Mouse (Mus musculus): Measurements from ENCODE around the gene Lactbl1. TPM values are rescaled to one million over a fixed set of nuclear protein-coding genes. Genes with fewer than 3 reads are reported as not detected.

Gene Lactbl1
- polyA plus RNA-seq, 1 experiment from 2014 or later = not detected

DNA sequence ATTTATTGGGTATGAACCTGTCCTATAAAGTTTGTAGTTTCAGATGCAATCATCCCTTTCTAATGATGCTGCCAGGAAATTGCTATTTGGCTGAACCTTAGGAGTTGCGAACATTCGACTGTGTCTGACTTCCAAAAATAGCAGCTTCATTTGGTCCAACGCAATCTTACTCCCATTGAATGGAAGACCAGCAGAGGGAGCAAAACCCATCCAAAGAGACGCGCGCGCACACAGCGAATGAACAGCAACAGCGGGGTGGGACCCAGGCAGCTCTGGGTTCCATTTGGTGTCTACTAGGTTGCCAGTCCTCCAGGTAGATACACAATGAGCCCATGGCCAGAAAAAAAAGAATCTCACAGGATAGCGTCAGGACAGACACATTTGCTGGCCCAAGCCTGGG, 45.3 kb downstream of the Lactbl1 start:
- H3K27ac ChIP-seq (replicated peaks) = no peak overlapping the region
- H3K4me3 ChIP-seq = no peak overlapping the region
- H3K27me3 ChIP-seq (replicated peaks; ENCODE audit: low read depth, poor library complexity, severe bottlenecking) = no peaks in the 10 kb centered on the region
- 67% methylated on average over 10 of the region's 10 CpGs for WGBS
- H3K36me3 ChIP-seq (replicated peaks) = peaks cover 85% of the 10 kb centered on the region
- no peak for DNase-seq (ENCODE audit: low spot score)
- H3K4me1 ChIP-seq = no peaks in the 10 kb centered on the region
- peaks cover 4% of the 10 kb centered on the region; the same call in 1 of the 2 replicates for H3K9me3 ChIP-seq

DNA sequence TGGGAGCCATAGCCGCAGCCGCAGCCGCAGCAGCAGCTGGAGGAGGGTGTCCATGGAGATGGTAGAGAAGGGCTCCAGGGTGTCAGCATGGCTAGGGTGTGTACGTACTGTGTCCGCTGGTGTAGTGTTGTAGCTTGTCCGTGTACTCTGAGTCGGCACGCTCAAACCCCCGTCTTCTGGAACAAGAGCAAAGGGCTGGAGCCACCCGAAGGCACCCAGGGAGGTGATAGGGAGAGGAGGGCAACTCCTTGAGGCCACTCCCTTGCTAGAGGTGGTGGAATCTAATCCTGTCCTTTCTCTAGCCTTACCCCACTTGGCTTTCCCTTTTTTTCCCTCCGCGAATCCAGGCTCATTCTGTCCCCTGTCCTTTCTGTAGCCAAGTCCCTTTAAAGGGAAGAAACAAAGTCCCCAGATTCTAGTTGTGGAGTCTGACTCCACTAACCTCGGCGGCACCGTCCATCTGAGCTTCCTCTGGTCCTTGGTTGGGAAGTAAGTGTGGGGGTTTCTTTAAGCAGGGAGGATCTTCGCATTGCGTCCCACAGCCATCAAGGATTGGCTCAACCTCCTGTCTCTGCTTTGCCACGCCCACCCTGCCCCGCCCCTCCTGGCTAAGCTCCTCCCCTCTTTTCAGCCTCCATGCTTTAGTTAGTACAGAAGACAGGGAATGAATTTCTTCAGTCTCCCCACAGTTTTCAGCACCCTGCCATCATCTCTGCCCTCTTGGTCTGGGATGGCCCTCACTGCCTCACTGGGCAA, 50.1 kb downstream of the Lactbl1 start:
- Histone ChIP-seq H3K4me1 (0 out of 2 replicates have a peak, but pooled peaks cover 3% of the 10 kb centered on the region), H3K27me3 (replicated peaks; ENCODE audit: low read depth, poor library complexity, severe bottlenecking) (no peaks in the 10 kb centered on the region), H3K27ac (replicated peaks) (no peak overlapping the region), H3K4me3 (no peak overlapping the region), H3K36me3 (replicated peaks) (peaks cover 75% of the 10 kb centered on the region), H3K9me3 (no peaks in the 10 kb centered on the region)
- WGBS = 89% methylated on average over 19 of the region's 19 CpGs
- no peak for DNase-seq (ENCODE audit: low spot score)

DNA sequence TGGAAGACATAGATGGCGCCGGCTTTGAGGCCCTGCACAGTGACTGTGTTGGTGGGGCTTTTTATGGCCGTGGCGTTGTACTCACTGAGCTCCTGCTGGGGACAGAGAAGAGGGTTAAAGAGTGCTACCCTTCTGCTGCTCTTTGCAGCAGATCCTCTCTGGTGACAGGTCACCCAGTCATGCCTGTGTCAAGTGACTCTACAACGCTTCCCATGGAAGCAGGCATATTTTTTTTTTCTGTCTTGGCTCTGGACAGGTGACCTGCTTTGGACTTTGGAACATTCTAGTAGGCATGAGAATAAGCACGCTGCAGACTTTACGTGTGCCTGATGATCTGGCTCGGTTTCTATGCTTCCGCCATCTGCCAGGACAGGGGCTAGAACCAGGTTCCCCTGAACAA, 53.0 kb downstream of the Lactbl1 start:
- 95% methylated on average over 9 of the region's 9 CpGs for WGBS
- no peak overlapping the region for H3K4me3 ChIP-seq
- no peaks in the 10 kb centered on the region for H3K27me3 ChIP-seq (replicated peaks; ENCODE audit: low read depth, poor library complexity, severe bottlenecking)
- no peaks in the 10 kb centered on the region for H3K9me3 ChIP-seq
- H3K27ac ChIP-seq (replicated peaks) = no peak overlapping the region
- peaks cover 52% of the 10 kb centered on the region for H3K36me3 ChIP-seq (replicated peaks)
- DNase-seq (ENCODE audit: low spot score) = no peak
- H3K4me1 ChIP-seq = peaks cover 22% of the 10 kb centered on the region

DNA sequence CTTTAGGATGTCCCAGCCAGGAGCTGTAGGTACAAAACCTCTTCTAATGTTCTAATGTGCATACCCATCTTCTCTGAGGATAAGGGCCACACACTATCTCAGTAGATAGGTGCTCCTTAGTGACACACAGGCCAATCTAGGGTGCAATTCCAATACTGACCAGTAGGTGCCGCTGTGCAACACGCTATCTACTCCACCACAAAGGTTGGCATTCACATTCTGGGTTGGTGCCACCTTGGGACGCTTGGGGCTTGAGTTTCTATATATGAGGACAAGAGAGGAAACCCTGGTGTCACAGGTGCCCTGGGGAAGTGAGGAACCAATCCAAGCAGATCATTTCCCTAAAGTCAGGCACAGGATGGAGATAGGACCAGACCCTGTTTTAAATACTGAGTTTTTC, 56.1 kb downstream of the Lactbl1 start:
- Histone ChIP-seq H3K27me3 (replicated peaks; ENCODE audit: low read depth, poor library complexity, severe bottlenecking) (0 out of 2 replicates have a peak, but pooled peaks cover 4% of the 10 kb centered on the region), H3K36me3 (replicated peaks) (peaks cover 49% of the 10 kb centered on the region), H3K4me3 (no peak overlapping the region), H3K27ac (replicated peaks) (no peak overlapping the region), H3K9me3 (no peaks in the 10 kb centered on the region), H3K4me1 (peaks cover 50% of the 10 kb centered on the region)
- peak; percentile 83 for DNase-seq (ENCODE audit: low spot score)
- WGBS = 7% methylated on average over 3 of the region's 3 CpGs

DNA sequence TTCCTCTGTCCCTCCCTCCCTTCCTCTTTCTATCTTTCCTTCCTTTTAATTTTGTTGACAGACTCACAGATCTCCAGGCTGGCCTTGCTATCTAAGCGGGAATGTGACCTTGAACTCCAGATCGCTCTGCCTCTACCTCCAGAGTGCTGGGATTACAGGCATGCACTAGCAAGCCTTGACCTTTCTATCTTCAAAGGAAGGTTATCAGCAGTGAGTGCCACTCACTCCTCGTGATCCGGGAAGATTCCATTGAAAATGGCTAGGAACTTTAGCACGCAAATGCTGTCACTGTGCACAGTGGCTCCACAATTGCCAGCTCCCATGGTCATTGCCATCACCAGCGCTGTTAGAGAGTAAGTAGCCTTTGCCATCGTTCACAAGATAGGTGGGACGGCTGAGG, 56.8 kb downstream of the Lactbl1 start:
- DNase-seq (ENCODE audit: low spot score) = no peak
- WGBS = 86% methylated on average over 8 of the region's 8 CpGs
- Histone ChIP-seq H3K27ac (replicated peaks) (no peak overlapping the region), H3K4me3 (no peak overlapping the region), H3K27me3 (replicated peaks; ENCODE audit: low read depth, poor library complexity, severe bottlenecking) (0 out of 2 replicates have a peak, but pooled peaks cover 4% of the 10 kb centered on the region), H3K4me1 (peaks cover 54% of the 10 kb centered on the region), H3K9me3 (no peaks in the 10 kb centered on the region), H3K36me3 (replicated peaks) (peaks cover 48% of the 10 kb centered on the region)

DNA sequence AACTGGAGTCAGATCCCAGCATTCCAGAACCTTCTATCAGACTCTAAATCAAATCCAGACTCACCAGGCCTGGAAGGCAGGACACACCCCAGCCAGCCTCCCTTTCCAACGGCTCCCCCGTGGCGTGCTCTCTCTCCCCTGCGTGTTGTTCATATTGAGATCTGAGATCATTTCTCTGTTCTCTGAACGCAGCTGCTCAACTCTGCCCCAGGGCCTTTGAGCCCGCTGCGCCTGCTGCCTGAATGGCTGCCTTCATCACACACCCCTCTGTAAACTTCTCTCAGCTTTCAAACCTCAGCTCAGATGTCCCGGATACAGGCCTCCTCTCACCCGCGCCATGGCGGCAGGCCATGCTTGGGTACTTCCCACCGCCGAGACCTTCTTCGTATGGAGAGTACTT, 58.2 kb downstream of the Lactbl1 start:
- Histone ChIP-seq H3K36me3 (replicated peaks) (peaks cover 38% of the 10 kb centered on the region), H3K27ac (replicated peaks) (peak overlapping the region; percentile 45; the same call in 1 of the 2 replicates), H3K4me1 (peaks cover 68% of the 10 kb centered on the region), H3K27me3 (replicated peaks; ENCODE audit: low read depth, poor library complexity, severe bottlenecking) (0 out of 2 replicates have a peak, but pooled peaks cover 4% of the 10 kb centered on the region), H3K9me3 (no peaks in the 10 kb centered on the region), H3K4me3 (no peak overlapping the region)
- peak; percentile 60 for DNase-seq (ENCODE audit: low spot score)
- WGBS = 44% methylated on average over 14 of the region's 14 CpGs

DNA sequence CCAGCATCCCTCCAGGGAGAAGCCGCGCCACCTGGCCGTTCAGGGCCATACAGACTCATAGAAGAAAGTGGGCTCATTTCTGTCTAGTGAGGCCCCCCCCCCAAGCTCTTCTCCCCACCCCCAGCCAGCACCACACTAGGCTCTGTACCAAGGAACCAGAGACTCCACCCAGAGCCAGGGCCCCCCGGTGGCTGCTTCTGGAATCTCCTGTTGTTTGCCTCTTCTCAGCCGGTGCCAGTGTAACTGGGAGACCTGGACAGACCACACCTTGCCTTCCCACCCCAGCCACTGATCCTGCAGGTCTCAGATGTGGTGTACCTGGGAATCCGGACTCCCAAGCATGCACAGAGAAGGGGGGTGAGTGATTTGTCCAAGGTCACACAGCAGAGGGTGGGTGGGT, 62.1 kb downstream of the Lactbl1 start:
- Histone ChIP-seq H3K9me3 (no peaks in the 10 kb centered on the region), H3K4me3 (no peak overlapping the region), H3K27me3 (replicated peaks; ENCODE audit: low read depth, poor library complexity, severe bottlenecking) (0 out of 2 replicates have a peak, but pooled peaks cover 4% of the 10 kb centered on the region), H3K4me1 (peaks cover 74% of the 10 kb centered on the region), H3K27ac (replicated peaks) (peak overlapping the region; percentile 71; the same call in 1 of the 2 replicates), H3K36me3 (replicated peaks) (peaks cover 53% of the 10 kb centered on the region)
- DNase-seq (ENCODE audit: low spot score) = peak; percentile 54
- WGBS = 79% methylated on average over 6 of the region's 6 CpGs

DNA sequence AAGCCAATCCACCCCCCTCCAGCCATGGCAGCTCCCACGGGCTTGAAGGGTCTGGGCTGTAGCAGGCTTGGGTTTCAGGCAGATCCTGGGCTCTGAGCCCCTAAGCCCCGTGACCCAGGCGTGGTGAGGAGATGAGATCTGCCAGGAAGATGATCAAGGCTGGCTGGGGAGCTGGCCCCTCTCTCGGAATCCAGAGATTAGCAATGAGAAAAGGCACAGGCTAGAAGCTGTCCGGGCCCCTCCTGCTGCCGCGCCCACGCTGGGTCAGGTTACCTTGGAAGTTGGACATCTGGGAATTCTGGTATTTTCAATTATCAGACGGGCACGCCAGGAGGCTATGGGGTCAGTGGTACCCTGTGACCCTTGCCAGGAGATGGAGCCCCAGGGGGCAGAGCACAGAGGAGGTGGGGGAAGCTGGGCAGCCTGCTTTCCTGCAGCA, 63.0 kb downstream of the Lactbl1 start:
- WGBS = 24% methylated on average over 10 of the region's 10 CpGs
- 0 out of 2 replicates have a peak, but pooled peaks cover 4% of the 10 kb centered on the region for H3K27me3 ChIP-seq (replicated peaks; ENCODE audit: low read depth, poor library complexity, severe bottlenecking)
- peaks cover 68% of the 10 kb centered on the region for H3K4me1 ChIP-seq
- no peak overlapping the region for H3K4me3 ChIP-seq
- H3K27ac ChIP-seq (replicated peaks) = peak overlapping the region; percentile 71
- DNase-seq (ENCODE audit: low spot score) = peak; percentile 77
- H3K9me3 ChIP-seq = no peaks in the 10 kb centered on the region
- H3K36me3 ChIP-seq (replicated peaks) = peaks cover 63% of the 10 kb centered on the region

DNA sequence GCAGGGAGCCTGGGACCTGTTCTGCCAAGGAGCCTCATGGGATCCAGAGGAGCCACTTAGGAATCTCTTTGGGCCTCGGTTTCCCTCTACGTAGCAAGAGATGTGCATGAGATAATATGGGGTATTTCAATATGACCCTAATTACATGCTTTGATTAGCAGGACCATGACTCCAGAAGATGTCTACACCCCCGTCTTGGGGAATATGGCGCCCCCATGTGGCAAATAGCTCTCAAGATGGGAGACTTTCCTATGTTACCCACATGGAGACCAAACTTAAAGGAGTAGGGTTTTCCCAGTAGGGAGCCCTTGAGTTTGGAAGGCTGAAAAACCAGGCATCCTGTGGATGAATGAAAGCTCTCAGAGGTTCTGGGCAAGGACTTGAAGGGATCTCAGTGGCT, 65.7 kb downstream of the Lactbl1 start:
- H3K36me3 ChIP-seq (replicated peaks) = peaks cover 68% of the 10 kb centered on the region
- peaks cover 3% of the 10 kb centered on the region; the same call in 1 of the 2 replicates for H3K9me3 ChIP-seq
- peaks cover 42% of the 10 kb centered on the region for H3K4me1 ChIP-seq
- no peak for DNase-seq (ENCODE audit: low spot score)
- no peak overlapping the region for H3K27ac ChIP-seq (replicated peaks)
- H3K4me3 ChIP-seq = no peak overlapping the region
- H3K27me3 ChIP-seq (replicated peaks; ENCODE audit: low read depth, poor library complexity, severe bottlenecking) = 0 out of 2 replicates have a peak, but pooled peaks cover under 1% of the 10 kb centered on the region
- WGBS = 65% methylated on average over 4 of the region's 4 CpGs

Small RNAs within 50 kb of the gene (microRNA-seq; reads per million reads assigned to microRNA genes)
- gene Gm22180 = not detected

Other genes starting within 250 kb of the Lactbl1 start
- 0.16 TPM in 2 replicates for gene Htr1d, start 199.1 kb upstream of the Lactbl1 start, polyA plus RNA-seq (2016; fragmentation: Nextera tagmentation; extraction: Ambion mirVana)
- 0.14 TPM in 1 of 2 replicates, not detected in the other for gene 6030445D17Rik, start 160.4 kb upstream of the Lactbl1 start, polyA plus RNA-seq (2016; fragmentation: Nextera tagmentation; extraction: Ambion mirVana)
- 150 and 158 TPM in 2 replicates for gene Luzp1, start 152.9 kb upstream of the Lactbl1 start, polyA plus RNA-seq (2016; fragmentation: Nextera tagmentation; extraction: Ambion mirVana)
- gene Kdm1a, start 19.9 kb upstream of the Lactbl1 start, polyA plus RNA-seq (2016; fragmentation: Nextera tagmentation; extraction: Ambion mirVana) = 54.2 and 56.1 TPM in 2 replicates
- not detected in 2 replicates for gene Tex46, start 12.2 kb upstream of the Lactbl1 start, polyA plus RNA-seq (2016; fragmentation: Nextera tagmentation; extraction: Ambion mirVana)
- gene Ephb2, start 213.4 kb downstream of the Lactbl1 start, polyA plus RNA-seq (2016; fragmentation: Nextera tagmentation; extraction: Ambion mirVana) = 10.7 and 12.4 TPM in 2 replicates